Mouse (Mus musculus): ENCODE data around the gene Qrsl1.

- TF ChIP-seq POLR2A (IDR thresholded peaks at IDR 0.05; ENCODE audit: borderline replicate concordance, low read depth, low read length) (no peak), CTCF (IDR thresholded peaks at IDR 0.05; ENCODE audit: low read depth, low read length) (no peak)
Measured at GRCm38 (mm10) chr10:43916181-43916580, 14.6 kb upstream of the Qrsl1 start.
